Mouse (Mus musculus) CH12.LX (cell line): ENCODE measurements around the gene Ifnar1. TPM values are rescaled to one million over a fixed set of nuclear protein-coding genes. Genes with fewer than 3 reads are reported as not detected.
A peak's percentile ranks its signal among the peaks of the same experiment; 100 is the strongest.

Experiments
- DNase-seq: peaks from one replicate; pipeline ENCODE4 v3.0.0-alpha.2; 2013; ENCODE audit errors: extremely low read depth
- H3K27ac ChIP-seq: 2 replicates; pipeline ENCODE4 v1.5.1; 2012; ENCODE audit warnings: low read depth, mild to moderate bottlenecking, control low read depth, moderate library complexity; ENCODE audit not compliant: insufficient read depth
- H3K27me3 ChIP-seq: replicated peaks from 2 replicates; pipeline ENCODE3; 2012; ENCODE audit warnings: inconsistent platforms
- H3K36me3 ChIP-seq, 2 experiments: replicated peaks in 1 of 2; 2 replicates each; pipeline versions ENCODE3 to v1.6.1; 2012; ENCODE audit warnings: inconsistent platforms in 1 of 2, low read length in 1 of 2, mild to moderate bottlenecking in 1 of 2, mixed read lengths in 1 of 2, moderate library complexity in 1 of 2; ENCODE audit not compliant: control insufficient read depth in 1 of 2, insufficient read depth in 1 of 2
- H3K4me1 ChIP-seq, 2 experiments: 2 replicates each; pipeline ENCODE4 v1.6.1; 2012; ENCODE audit warnings: inconsistent platforms in 1 of 2, moderate library complexity in 1 of 2; ENCODE audit not compliant: insufficient read depth in 2 of 2, control insufficient read depth in 1 of 2
- H3K4me2 ChIP-seq: 2 replicates; pipeline ENCODE4 v1.6.1; 2012; ENCODE audit warnings: low read depth, mild to moderate bottlenecking, control low read depth; ENCODE audit not compliant: poor library complexity, insufficient read depth, severe bottlenecking
- H3K4me3 ChIP-seq, 3 experiments: fragments of 150-350 bp in 1 of 3; sonication (generic) in 1 of 3; replicated peaks in 1 of 3; 2 replicates each; pipeline versions ENCODE3 to v1.5.1; 2011 to 2012; ENCODE audit warnings: low read depth in 2 of 3, low read length in 2 of 3, mild to moderate bottlenecking in 2 of 3, moderate library complexity in 2 of 3, control low read depth in 1 of 3, improper control_type of control experiment in 1 of 3, inconsistent platforms in 1 of 3, mixed read lengths in 1 of 3; ENCODE audit not compliant: poor library complexity in 1 of 3
- H3K79me2 ChIP-seq: replicated peaks from 2 replicates; pipeline ENCODE4 v1.6.1; 2012; ENCODE audit warnings: mild to moderate bottlenecking, moderate library complexity; ENCODE audit not compliant: control insufficient read depth, poor library complexity, insufficient read depth, severe bottlenecking; ENCODE audit errors: extremely low read depth
- H3K9ac ChIP-seq: 2 replicates; pipeline ENCODE4 v1.6.1; 2012; ENCODE audit warnings: low read depth, mild to moderate bottlenecking, control low read depth, moderate library complexity; ENCODE audit not compliant: insufficient read depth
- H3K9me3 ChIP-seq: replicated peaks from 2 replicates; pipeline ENCODE3; 2012; ENCODE audit warnings: low read length, inconsistent platforms, mixed read lengths
- BHLHE40 ChIP-seq: IDR thresholded peaks from 2 replicates; pipeline ENCODE4 v1.6.1; 2011; ENCODE audit warnings: mild to moderate bottlenecking, low read depth, low read length, improper control_type of control experiment
- CHD1 ChIP-seq: IDR thresholded peaks from 2 replicates; pipeline ENCODE4 v1.6.1; 2012; ENCODE audit warnings: low read depth, low read length, improper control_type of control experiment, inconsistent platforms
- CHD2 ChIP-seq: IDR thresholded peaks from 2 replicates; pipeline ENCODE4 v1.6.1; 2011; ENCODE audit warnings: low read length, improper control_type of control experiment
- CTCF ChIP-seq, 2 experiments: IDR thresholded peaks in 1 of 2; conservative IDR thresholded peaks in 1 of 2; 2 replicates each; pipeline ENCODE4 v1.5.1; 2011 to 2012; ENCODE audit warnings: low read depth in 2 of 2, low read length in 2 of 2, improper control_type of control experiment in 1 of 2, inconsistent platforms in 1 of 2, mild to moderate bottlenecking in 1 of 2, moderate library complexity in 1 of 2
- E2F4 ChIP-seq: IDR thresholded peaks from 2 replicates; pipeline ENCODE4 v1.6.1; 2011; ENCODE audit warnings: low read depth, low read length, improper control_type of control experiment; ENCODE audit not compliant: insufficient replicate concordance
- ELF1 ChIP-seq: IDR thresholded peaks from 2 replicates; pipeline ENCODE4 v1.6.1; 2014; ENCODE audit warnings: low read depth, mild to moderate bottlenecking, inconsistent platforms, low read length, improper control_type of control experiment
- EP300 ChIP-seq: IDR thresholded peaks from 2 replicates; pipeline ENCODE4 v1.6.1; 2011; ENCODE audit warnings: low read length, improper control_type of control experiment
- ETS1 ChIP-seq: conservative IDR thresholded peaks from 2 replicates; pipeline ENCODE4 v1.6.1; 2012; ENCODE audit warnings: low read depth, mild to moderate bottlenecking, inconsistent platforms, low read length, improper control_type of control experiment, moderate library complexity
- GABPA ChIP-seq: IDR thresholded peaks from 2 replicates; pipeline ENCODE4 v1.6.1; 2012; ENCODE audit warnings: low read depth, low read length, improper control_type of control experiment, inconsistent platforms; ENCODE audit not compliant: insufficient replicate concordance
- HCFC1 ChIP-seq: IDR thresholded peaks from 2 replicates; pipeline ENCODE4 v1.6.1; 2012; ENCODE audit warnings: low read depth, mild to moderate bottlenecking, inconsistent platforms, low read length, improper control_type of control experiment
- IRF4 ChIP-seq: IDR thresholded peaks from 2 replicates; pipeline ENCODE4 v1.6.1; 2014; ENCODE audit warnings: low read depth, mild to moderate bottlenecking, inconsistent platforms, low read length, improper control_type of control experiment
- JUN ChIP-seq: IDR thresholded peaks from 2 replicates; pipeline ENCODE4 v1.6.1; 2011; ENCODE audit warnings: low read depth, mild to moderate bottlenecking, low read length, improper control_type of control experiment, moderate library complexity; ENCODE audit not compliant: insufficient read depth
- JUND ChIP-seq: conservative IDR thresholded peaks from 2 replicates; pipeline ENCODE4 v1.6.1; 2011; ENCODE audit warnings: low read depth, low read length, improper control_type of control experiment
- KAT2A ChIP-seq: IDR thresholded peaks from 2 replicates; pipeline ENCODE4 v1.6.1; 2012; ENCODE audit warnings: low read length, improper control_type of control experiment, inconsistent platforms; ENCODE audit not compliant: insufficient replicate concordance
- MAFK ChIP-seq: IDR thresholded peaks from 2 replicates; pipeline ENCODE4 v1.6.1; 2011; ENCODE audit warnings: low read length, improper control_type of control experiment; ENCODE audit not compliant: insufficient replicate concordance
- MAX ChIP-seq: IDR thresholded peaks from 2 replicates; pipeline ENCODE4 v1.6.1; 2011; ENCODE audit warnings: low read length, improper control_type of control experiment
- MAZ ChIP-seq: IDR thresholded peaks from 2 replicates; pipeline ENCODE4 v1.6.1; 2012; ENCODE audit warnings: low read depth, mild to moderate bottlenecking, inconsistent platforms, low read length, improper control_type of control experiment, moderate library complexity
- MEF2A ChIP-seq: IDR thresholded peaks from 2 replicates; pipeline ENCODE4 v1.6.1; 2014; ENCODE audit warnings: low read depth, mild to moderate bottlenecking, inconsistent platforms, low read length, improper control_type of control experiment, borderline replicate concordance
- MXI1 ChIP-seq: IDR thresholded peaks from 2 replicates; pipeline ENCODE4 v1.6.1; 2011; ENCODE audit warnings: mild to moderate bottlenecking, low read depth, low read length, improper control_type of control experiment
- MYC ChIP-seq: IDR thresholded peaks from 2 replicates; pipeline ENCODE4 v1.6.1; 2011; ENCODE audit warnings: low read depth, mild to moderate bottlenecking, improper control_type of control experiment, low read length
- NELFE ChIP-seq: IDR thresholded peaks from 2 replicates; pipeline ENCODE4 v1.6.1; 2011; ENCODE audit warnings: low read depth, low read length, improper control_type of control experiment
- NRF1 ChIP-seq: IDR thresholded peaks from 2 replicates; pipeline ENCODE4 v1.6.1; 2014; ENCODE audit warnings: low read depth, mild to moderate bottlenecking, inconsistent platforms, low read length, improper control_type of control experiment, moderate library complexity
- PAX5 ChIP-seq: IDR thresholded peaks from 2 replicates; pipeline ENCODE4 v1.6.1; 2012; ENCODE audit warnings: low read length, inconsistent platforms, mixed read lengths
- POLR2A ChIP-seq: IDR thresholded peaks from 2 replicates; pipeline ENCODE4 v1.6.1; 2011; ENCODE audit warnings: low read depth, mild to moderate bottlenecking, improper control_type of control experiment, low read length
- POLR2AphosphoS2 ChIP-seq: IDR thresholded peaks from 2 replicates; pipeline ENCODE4 v1.6.1; 2011; ENCODE audit warnings: low read depth, low read length, improper control_type of control experiment
- RAD21 ChIP-seq: IDR thresholded peaks from 2 replicates; pipeline ENCODE4 v1.6.1; 2011; ENCODE audit warnings: low read depth, mild to moderate bottlenecking, low read length, improper control_type of control experiment, moderate library complexity
- RCOR1 ChIP-seq: conservative IDR thresholded peaks from 2 replicates; pipeline ENCODE4 v1.6.1; 2012; ENCODE audit warnings: low read depth, mild to moderate bottlenecking, inconsistent platforms, low read length, improper control_type of control experiment
- SIN3A ChIP-seq: IDR thresholded peaks from 2 replicates; pipeline ENCODE4 v1.6.1; 2012; ENCODE audit warnings: low read length, improper control_type of control experiment, inconsistent platforms
- SMC3 ChIP-seq: IDR thresholded peaks from 2 replicates; pipeline ENCODE4 v1.6.1; 2011; ENCODE audit warnings: low read depth, low read length, improper control_type of control experiment
- TBP ChIP-seq: conservative IDR thresholded peaks from 2 replicates; pipeline ENCODE4 v1.6.1; 2011; ENCODE audit warnings: low read depth, low read length, improper control_type of control experiment
- TCF12 ChIP-seq: IDR thresholded peaks from 2 replicates; pipeline ENCODE4 v1.6.1; 2014; ENCODE audit warnings: low read depth, mild to moderate bottlenecking, inconsistent platforms, low read length, improper control_type of control experiment
- UBTF ChIP-seq: IDR thresholded peaks from 2 replicates; pipeline ENCODE4 v1.6.1; 2012; ENCODE audit warnings: low read depth, mild to moderate bottlenecking, inconsistent platforms, low read length, improper control_type of control experiment, moderate library complexity
- USF1 ChIP-seq: IDR thresholded peaks from 2 replicates; pipeline ENCODE4 v1.6.1; 2014; ENCODE audit warnings: low read depth, mild to moderate bottlenecking, inconsistent platforms, low read length, improper control_type of control experiment
- USF2 ChIP-seq: conservative IDR thresholded peaks from 2 replicates; pipeline ENCODE4 v1.6.1; 2011; ENCODE audit warnings: low read depth, low read length, improper control_type of control experiment
- ZC3H11A ChIP-seq: IDR thresholded peaks from 2 replicates; pipeline ENCODE4 v1.6.1; 2012; ENCODE audit warnings: low read depth, mild to moderate bottlenecking, inconsistent platforms, low read length, improper control_type of control experiment
- ZKSCAN1 ChIP-seq: IDR thresholded peaks from 2 replicates; pipeline ENCODE4 v1.6.1; 2012; ENCODE audit warnings: low read depth, inconsistent platforms, low read length, improper control_type of control experiment, borderline replicate concordance
- ZMIZ1 ChIP-seq: IDR thresholded peaks from 2 replicates; pipeline ENCODE4 v1.6.1; 2012; ENCODE audit warnings: low read depth, mild to moderate bottlenecking, inconsistent platforms, low read length, improper control_type of control experiment
- ZNF384 ChIP-seq: IDR thresholded peaks from 2 replicates; pipeline ENCODE4 v1.6.1; 2012; ENCODE audit warnings: low read depth, low read length, improper control_type of control experiment, inconsistent platforms
- dilution Hi-C: fragments of 300-500 bp; cut with MboI; formaldehyde crosslinking; loops from 2 replicates; pipeline ENCODE4 v1.14.3; 2020; ENCODE audit warnings: low sequenced_read_pairs; ENCODE audit not compliant: extremely low pct_unique_long_range_greater_than_20kb, extremely low pct_ligation_motif_present
- in situ Hi-C: fragments of 300-500 bp; cut with MboI; formaldehyde crosslinking; loops from 3 replicates; pipeline ENCODE4 v1.14.3; 2019; ENCODE audit warnings: low sequenced_read_pairs, low pct_ligation_motif_present, low pct_unique_long_range_greater_than_20kb, mixed read lengths
- polyA plus RNA-seq: library from polyadenylated mRNA; unstranded; fragments of >175 nt; gene quantifications from 2 replicates; pipeline ENCODE4 v1.2.1, GENCODE M21; 2012; ENCODE audit warnings: low read depth; ENCODE audit not compliant: insufficient read length
- total RNA-seq, 2 experiments: library from RNA; depleted of rRNA; stranded (reverse); fragments of 300-350 nt in 1 of 2; fragments of >200 nt in 1 of 2; gene quantifications; 2 replicates each; pipeline ENCODE4 v1.2.3; 2012 to 2014

The Ifnar1 gene
- total and polyA plus RNA-seq, 3 experiments = 32.8 to 49.4 (median 40.3) TPM

GRCm38 (mm10) chr16:91455868-91456267, 29.2 kb upstream of the Ifnar1 start:
- Histone ChIP-seq H3K4me1 (peaks cover 25 to 65% of the 10 kb centered on the region in 2 experiments), H3K36me3 (peaks cover 0 to 3% of the 10 kb centered on the region in 2 experiments), H3K9me3 (peaks cover 8% of the 10 kb centered on the region), H3K79me2 (no peaks in the 10 kb centered on the region), H3K4me3 (no peak overlapping the region), H3K4me2 (no peak overlapping the region), H3K27ac (no peak overlapping the region), H3K9ac (peak overlapping the region; percentile 20), H3K27me3 (no peaks in the 10 kb centered on the region)
- in situ Hi-C loops (no loop called here), dilution Hi-C loops (no loop called here)
- no peak for DNase-seq
- no peak for TF ChIP-seq SMC3
- TF ChIP-seq UBTF = no peak
- peak; percentile 90 for TF ChIP-seq IRF4
- no peak for TF ChIP-seq ZMIZ1
- TF ChIP-seq MXI1 = no peak
- peak; percentile 48; the same call in 1 of the 2 replicates for TF ChIP-seq JUND
- TF ChIP-seq TBP = no peak
- TF ChIP-seq ETS1 = no peak
- TF ChIP-seq JUN = peak; percentile 47; the same call in 1 of the 2 replicates
- no peak for TF ChIP-seq RAD21
- no peak for TF ChIP-seq ZNF384
- TF ChIP-seq USF2 = no peak
- peak; percentile 33; the same call in 1 of the 2 replicates for TF ChIP-seq BHLHE40
- no peak for TF ChIP-seq NELFE
- no peak for TF ChIP-seq PAX5
- no peak for TF ChIP-seq MYC
- TF ChIP-seq MAZ = no peak
- no peak for TF ChIP-seq POLR2AphosphoS2
- no peak for TF ChIP-seq MAFK
- peak; percentile 36; the same call in 1 of the 2 replicates for TF ChIP-seq CHD2
- peak; percentile 85 for TF ChIP-seq EP300
- 0 out of 2 replicates have a peak, but pooled peaks have one; percentile 20 for TF ChIP-seq SIN3A
- TF ChIP-seq USF1 = no peak
- TF ChIP-seq POLR2A = no peak
- TF ChIP-seq CTCF (conservative IDR thresholded peaks at IDR 0.05 in 1 of 2, IDR thresholded peaks at IDR 0.05 in 1 of 2; ENCODE audit: low read depth in 2 of 2, low read length in 2 of 2) = no peak
- no peak for TF ChIP-seq HCFC1
- peak; percentile 56 for TF ChIP-seq TCF12
- TF ChIP-seq ZC3H11A = no peak
- TF ChIP-seq ELF1 = no peak
- TF ChIP-seq KAT2A = no peak
- no peak for TF ChIP-seq NRF1
- TF ChIP-seq CHD1 = no peak
- no peak for TF ChIP-seq E2F4
- no peak for TF ChIP-seq MAX
- peak; percentile 22; the same call in 1 of the 2 replicates for TF ChIP-seq MEF2A
- TF ChIP-seq ZKSCAN1 = no peak
- 0 out of 2 replicates have a peak, but pooled peaks have one; percentile 58 for TF ChIP-seq RCOR1
- TF ChIP-seq GABPA = no peak
